Mouse (Mus musculus) spleen, postnatal 4 days (tissue): Measurements from ENCODE around the gene Cmklr1.

Experiments
- DNase-seq, 2 experiments: peaks; one replicate each; pipeline ENCODE4 v3.0.0; 2022; ENCODE audit warnings: low spot score in 2 of 2

The Cmklr1 gene

DNA sequence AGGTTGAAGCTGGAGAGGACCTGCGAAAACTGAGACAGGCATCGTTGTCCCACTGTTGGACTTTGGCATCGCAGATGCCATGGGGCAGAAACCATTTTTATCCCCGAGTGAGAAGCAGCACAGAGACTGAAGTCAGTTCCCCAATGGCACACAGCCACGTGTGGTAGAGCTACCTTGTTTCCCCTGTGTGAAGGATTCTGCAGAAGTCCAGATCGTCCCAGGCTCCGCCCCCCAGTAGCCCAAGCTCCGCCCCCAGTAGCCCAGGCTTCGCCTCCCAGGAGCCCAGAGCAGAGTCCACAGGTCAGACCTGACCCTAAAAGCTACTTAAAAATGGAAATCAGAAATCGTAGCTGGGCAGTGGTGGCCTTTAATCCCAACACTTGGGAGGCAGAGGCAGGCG lies 4.0 kb upstream of the Cmklr1 start:
- no peak for DNase-seq

GRCm38 (mm10) chr5:113652215-113652614 lies 2.0 kb upstream of the Cmklr1 start:
- no peak for DNase-seq

- no peak for DNase-seq
Measured at GRCm38 (mm10) chr5:113648647-113649211, 1.5 kb downstream of the Cmklr1 start.

DNA sequence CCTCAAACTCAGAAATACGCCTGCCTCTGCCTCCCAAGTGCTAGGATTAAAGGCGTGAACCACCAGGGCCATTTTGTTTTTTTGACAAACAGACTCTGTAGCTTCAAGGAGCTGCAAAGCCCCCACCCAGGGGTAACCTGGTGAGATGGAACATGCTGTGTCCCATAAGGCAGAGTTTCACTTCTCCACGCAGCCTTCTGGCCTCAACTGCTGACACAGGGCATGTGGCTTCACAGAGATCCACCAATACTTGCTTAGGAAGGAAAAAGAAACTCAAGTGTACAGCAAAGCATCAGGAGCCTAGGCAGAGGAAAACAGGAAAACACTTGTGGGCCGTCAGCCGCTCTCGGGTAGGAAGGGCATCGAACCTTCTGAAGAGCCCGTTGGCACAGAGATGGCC lies 3.1 kb downstream of the Cmklr1 start:
- DNase-seq = no peak

GRCm38 (mm10) chr5:113644520-113644919 lies 5.7 kb downstream of the Cmklr1 start:
- DNase-seq = no peak

DNA sequence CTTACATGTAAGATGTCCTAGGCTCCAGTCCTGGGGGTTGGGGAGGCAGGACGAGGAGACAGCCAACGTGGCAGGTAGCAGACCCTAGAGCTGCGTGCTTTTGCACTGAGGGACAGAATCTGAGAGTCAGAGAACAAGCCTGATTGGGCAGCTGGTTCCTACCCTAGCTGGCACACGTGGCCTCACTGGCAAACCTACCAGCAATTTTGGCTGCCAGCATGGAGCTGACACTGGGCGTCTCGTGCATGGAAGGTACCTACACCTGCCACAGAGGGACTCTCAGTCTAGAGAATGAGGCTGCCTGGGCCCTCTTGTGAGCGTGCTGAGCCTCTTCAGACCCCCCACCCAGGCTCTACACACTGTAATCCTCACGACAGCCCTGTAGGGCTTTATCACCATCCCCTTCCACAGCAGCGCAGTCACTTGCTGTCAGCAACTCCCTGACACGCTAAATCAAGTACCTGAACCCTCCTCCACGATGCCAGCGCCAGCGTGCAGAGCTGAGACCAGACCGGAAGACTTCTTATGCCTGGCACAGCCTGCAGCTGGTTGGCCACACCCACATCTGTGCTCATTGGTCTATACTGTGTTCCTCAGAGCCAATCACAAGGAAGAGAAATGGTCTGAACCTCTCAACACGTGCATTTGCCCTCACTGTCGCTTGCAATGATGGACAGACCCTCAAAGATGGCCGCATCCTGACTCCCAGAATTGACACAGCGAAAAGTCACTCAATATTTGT lies 6.9 kb downstream of the Cmklr1 start:
- DNase-seq = no peak

DNA sequence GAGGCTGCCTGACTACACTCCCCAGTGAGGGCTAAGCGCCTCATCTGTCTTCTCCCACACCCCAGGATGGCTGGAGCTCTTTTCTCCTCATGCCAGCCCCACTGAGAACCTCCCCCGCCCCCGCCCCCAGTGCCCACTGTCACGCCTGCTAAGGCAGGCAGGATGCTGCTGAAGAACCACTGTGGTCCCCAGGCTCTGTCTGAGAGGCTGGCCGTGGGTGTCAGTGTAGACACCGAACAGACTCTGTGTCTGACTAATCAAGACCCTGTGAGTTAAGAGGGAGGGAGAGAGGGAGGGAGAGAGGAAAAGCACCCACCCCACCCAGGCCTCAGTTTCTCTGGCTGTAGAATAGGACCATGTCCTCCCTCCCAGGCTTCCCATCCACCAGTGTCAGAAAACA lies 9.2 kb downstream of the Cmklr1 start:
- DNase-seq = no peak

DNA sequence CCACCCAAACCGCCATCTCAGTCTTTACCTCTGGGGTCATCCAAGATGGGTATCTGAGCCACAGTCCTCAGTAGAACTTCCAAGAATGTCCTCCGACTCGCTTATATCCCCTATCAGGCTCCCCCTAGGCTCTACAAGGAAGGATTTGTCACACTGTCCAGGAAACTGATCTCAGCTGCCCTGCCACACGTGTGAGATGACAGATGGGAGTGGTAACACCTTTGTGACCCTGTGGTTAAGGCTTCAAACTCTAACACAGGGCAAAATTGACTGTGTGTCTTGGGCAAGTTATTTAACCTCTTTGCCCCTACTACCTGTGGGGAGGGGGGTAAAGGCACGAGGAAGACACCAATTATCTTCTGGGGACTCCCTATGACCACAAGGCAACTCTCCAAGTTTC lies 11.1 kb downstream of the Cmklr1 start:
- DNase-seq = no peak

DNA sequence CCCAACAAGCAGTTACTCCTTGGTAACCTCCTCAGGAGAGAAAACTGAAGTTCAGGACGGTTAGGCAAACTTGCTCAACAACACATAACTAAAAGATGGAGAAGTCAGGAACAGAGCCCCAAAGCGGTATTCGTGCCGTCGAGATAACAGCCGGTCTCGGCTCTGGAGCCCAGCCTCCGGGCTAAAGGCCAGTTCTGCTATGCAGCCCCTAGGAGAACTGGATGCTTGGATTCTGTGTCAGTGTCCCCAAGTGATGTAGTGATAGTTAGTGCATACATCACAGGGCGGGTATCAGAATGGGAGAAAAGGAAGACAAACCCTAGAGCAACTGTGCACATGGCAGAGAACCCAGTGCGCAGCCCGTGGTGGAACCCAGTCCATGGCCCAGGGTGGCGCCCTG lies 12.2 kb downstream of the Cmklr1 start:
- DNase-seq = no peak

GRCm38 (mm10) chr5:113637631-113638030 lies 12.6 kb downstream of the Cmklr1 start:
- DNase-seq = no peak

DNA sequence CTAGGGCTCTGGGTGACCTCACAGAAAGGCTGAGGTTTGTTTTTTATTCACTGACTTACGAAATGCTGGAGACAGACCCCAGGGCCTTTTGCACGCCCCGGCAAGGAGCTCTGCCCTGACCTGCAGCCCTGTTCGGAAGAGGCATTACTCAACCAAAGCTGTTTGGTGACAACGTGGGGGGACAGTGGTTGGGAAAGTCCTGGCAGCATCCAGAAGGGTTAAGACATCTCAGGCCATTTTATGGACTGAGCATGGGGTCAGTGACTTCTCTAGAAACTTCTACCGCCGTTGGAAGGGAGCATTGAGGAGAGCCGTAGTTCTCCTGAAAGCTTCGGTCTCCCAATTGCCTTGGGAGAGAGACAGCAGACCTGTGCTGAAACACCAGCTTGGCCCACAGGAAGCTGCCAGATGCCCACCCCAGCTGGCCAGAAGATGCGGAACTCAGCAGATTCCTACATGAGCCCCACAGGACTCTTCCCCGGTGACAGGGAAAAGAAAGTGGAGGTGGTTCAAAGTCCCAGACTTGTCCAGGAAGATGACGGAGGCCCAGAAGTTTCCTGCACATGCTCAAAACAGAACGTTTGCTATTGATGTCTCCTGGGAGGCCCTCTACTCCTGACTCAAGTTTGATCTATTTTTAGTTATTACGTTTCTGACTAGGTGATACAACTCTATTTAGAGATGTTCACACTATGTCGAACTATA lies 14.2 kb downstream of the Cmklr1 start:
- no peak for DNase-seq

- DNase-seq = no peak
Measured at GRCm38 (mm10) chr5:113634887-113635610, 15.2 kb downstream of the Cmklr1 start.

- no peak for DNase-seq
Measured at GRCm38 (mm10) chr5:113634024-113634651, 16.1 kb downstream of the Cmklr1 start.

DNA sequence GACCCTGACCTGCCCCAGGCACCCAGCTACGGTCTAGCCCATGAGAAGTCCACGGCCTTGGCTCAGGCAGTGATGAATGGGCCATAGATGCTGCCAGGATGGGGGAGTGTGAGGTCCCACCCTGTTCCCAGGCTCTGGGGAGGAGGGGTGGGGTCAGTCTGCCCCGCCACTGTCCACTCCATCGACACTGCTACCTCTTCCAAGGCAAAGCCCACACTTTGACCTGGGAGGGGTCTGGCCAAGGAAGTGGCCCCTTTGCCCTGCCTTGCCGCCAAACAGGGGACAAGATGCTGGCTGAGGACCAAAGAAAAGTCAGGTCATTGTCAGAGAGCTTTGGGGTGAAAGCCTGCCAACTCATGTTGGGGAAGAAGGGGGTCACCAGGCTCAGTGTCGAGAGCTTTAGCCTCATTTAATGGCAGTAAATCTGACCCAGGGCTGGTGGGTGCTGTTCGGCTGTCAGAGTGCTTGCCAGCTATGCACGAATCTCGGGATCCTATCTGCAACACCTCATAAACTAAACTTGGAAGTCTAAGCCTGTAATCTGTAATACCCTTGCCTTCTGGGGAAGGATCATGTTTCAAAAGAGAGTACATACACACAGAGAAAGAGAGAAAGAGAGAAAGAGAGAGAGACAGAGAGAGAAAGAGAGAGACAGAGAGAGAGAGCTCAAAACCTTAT lies 17.1 kb downstream of the Cmklr1 start:
- DNase-seq = no peak

- no peak for DNase-seq
Measured at GRCm38 (mm10) chr5:113630116-113630515, 20.1 kb downstream of the Cmklr1 start.

DNA sequence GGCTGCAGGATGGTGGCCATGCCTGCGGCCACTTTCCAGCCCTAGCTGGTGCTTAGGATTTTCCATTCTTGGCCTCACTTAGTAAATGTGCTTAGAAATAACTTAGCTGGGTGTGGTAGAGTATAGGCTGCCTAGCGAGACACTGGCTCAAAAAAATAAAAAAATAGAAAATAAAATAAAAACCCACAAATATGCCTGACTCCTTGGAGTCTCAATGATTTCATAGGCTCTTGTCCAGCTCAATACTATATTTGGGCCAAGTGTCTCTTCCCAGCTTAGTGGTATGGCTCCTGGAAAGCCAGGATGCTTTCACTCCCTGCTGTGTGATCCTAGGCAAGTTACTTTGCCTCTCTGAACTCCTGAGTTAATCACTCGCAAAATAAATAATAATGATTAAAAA lies 21.0 kb downstream of the Cmklr1 start:
- DNase-seq = no peak

- DNase-seq = no peak
Measured at GRCm38 (mm10) chr5:113627820-113628437, 22.3 kb downstream of the Cmklr1 start.

- no peak for DNase-seq
Measured at GRCm38 (mm10) chr5:113626991-113627390, 23.2 kb downstream of the Cmklr1 start.

DNA sequence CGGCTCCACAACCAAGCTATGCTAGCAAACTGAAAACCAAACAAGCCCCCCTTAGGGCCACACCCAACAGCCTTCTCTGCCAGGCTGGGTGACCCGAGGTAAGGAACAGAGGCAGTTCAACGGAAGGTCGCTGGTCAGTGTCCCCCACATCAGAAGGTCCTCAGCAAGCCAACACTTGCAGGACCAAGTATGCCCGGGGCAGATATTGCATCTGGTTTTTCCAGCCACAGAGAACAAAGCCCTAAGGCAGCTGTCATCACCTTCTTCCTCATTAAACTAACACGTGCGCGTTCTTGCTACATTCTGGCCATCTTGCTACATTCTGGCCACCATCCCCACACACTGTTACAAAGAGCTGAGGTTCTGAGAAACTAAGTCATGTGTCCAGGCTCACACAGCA lies 23.9 kb downstream of the Cmklr1 start:
- no peak for DNase-seq

GRCm38 (mm10) chr5:113625068-113625467 lies 25.2 kb downstream of the Cmklr1 start:
- DNase-seq = no peak

- no peak for DNase-seq
Measured at GRCm38 (mm10) chr5:113623052-113623451, 27.2 kb downstream of the Cmklr1 start.
